24 mouse cellular contexts compared by ENCODE assay signal in the genomic region with DNA sequence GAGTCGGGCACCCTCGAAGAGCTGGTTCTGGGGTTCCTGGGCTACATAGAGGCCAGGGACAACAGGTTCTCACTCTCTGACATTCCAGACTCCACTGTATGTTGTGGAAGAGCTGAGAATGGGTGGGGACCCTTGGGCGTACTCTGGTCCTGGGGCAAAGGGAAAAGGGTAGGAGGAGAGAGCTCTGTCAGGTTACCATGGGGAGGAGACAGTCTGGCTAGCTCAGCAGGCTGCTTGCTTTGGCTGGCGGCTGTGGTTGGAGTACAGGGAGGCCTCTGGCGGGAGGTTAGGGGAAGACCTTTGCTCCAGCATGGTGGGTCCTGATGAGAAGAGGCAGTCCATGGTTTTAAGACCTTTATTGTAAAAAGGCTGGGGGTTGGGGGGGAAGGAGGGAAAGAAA. TPM values are rescaled to one million over a fixed set of nuclear protein-coding genes. Genes with fewer than 3 reads are reported as not detected.
A peak's percentile ranks its signal among the peaks of the same experiment; 100 is the strongest.
DNase-seq lines count a peak whose midpoint lies in the region; ATAC-seq and TF ChIP-seq lines count a peak whose summit lies in the region.
"Had no signal": no experiment of that assay in that cellular context is flagged by ENCODE, and none has a peak within 500 bp of the region (broad histone marks: within the 10 kb centered on the region; RNA-seq: fewer than 3 reads in every experiment).

No protein-coding gene starts in this region.

- H3K27me3 ChIP-seq in kidney, postnatal 0 days (ENCODE audit: insufficient read depth, low read length) = no peaks in the 10 kb centered on the region
- H3K27me3 ChIP-seq in stomach, embryonic 16.5 days (ENCODE audit: control insufficient read depth, insufficient read depth, low read length) = no peaks in the 10 kb centered on the region
- H3K27me3 ChIP-seq: embryonic facial prominence, embryonic 12.5 days; limb, embryonic 12.5 days; lung, embryonic 15.5 days; midbrain, embryonic 12.5 days; neural tube, embryonic 12.5 days had no signal

- H3K4me1 ChIP-seq in kidney, postnatal 0 days (replicated peaks; ENCODE audit: insufficient read depth, low read length) = no peaks in the 10 kb centered on the region
- no peaks in the 10 kb centered on the region for H3K4me1 ChIP-seq in stomach, embryonic 16.5 days (ENCODE audit: control insufficient read depth, insufficient read depth, low read length)
- H3K4me1 ChIP-seq: embryonic facial prominence, embryonic 12.5 days; heart, embryonic 10.5 days; limb, embryonic 12.5 days; lung, embryonic 15.5 days; neural tube, embryonic 12.5 days had no signal

- H3K27ac ChIP-seq in kidney, postnatal 0 days = no peak overlapping the region
- no peak overlapping the region for H3K27ac ChIP-seq in stomach, embryonic 16.5 days (ENCODE audit: low read length)
- H3K27ac ChIP-seq: embryonic facial prominence, embryonic 12.5 days; gastrocnemius, adult 2 months; heart, embryonic 10.5 days; limb, embryonic 12.5 days; liver, embryonic 14.5 days; lung, embryonic 15.5 days; midbrain, embryonic 12.5 days; neural tube, embryonic 12.5 days had no signal

- DNase-seq in ZHBTc4 (ENCODE audit: low read depth, low spot score) = peak; percentile 57
- DNase-seq in kidney, adult 18-20 months = peak; percentile 57
- no peak for DNase-seq in kidney, postnatal 0 days (ENCODE audit: low spot score)
- no peak for DNase-seq in adrenal gland, postnatal 4 days (ENCODE audit: low spot score in 2 of 2)
- no peak for DNase-seq in lung, postnatal 14 days
- no peak for DNase-seq in right cerebral cortex, postnatal 36 days (ENCODE audit: low spot score in 2 of 2)
- DNase-seq: adrenal gland, postnatal 10 days; B cell, adult 2 months; cerebellum, adult 11 months; forebrain, postnatal 0 days; gastrocnemius, adult 2 months; layer of hippocampus, adult 9-11 months; right cerebral cortex, adult 18-20 months; thymus, adult 2 months had no signal

- no peak overlapping the region for H3K9ac ChIP-seq in kidney, postnatal 0 days (ENCODE audit: low read depth, low read length)
- H3K9ac ChIP-seq in stomach, embryonic 16.5 days (ENCODE audit: low read length) = no peak overlapping the region
- H3K9ac ChIP-seq: embryonic facial prominence, embryonic 12.5 days; forebrain, postnatal 0 days; limb, embryonic 12.5 days; liver, embryonic 14.5 days; lung, embryonic 15.5 days; midbrain, embryonic 12.5 days; neural tube, embryonic 12.5 days had no signal

- 84% methylated on average over 5 of the region's 5 CpGs for WGBS in kidney, postnatal 0 days
- 88% methylated on average over 5 of the region's 5 CpGs for WGBS in stomach, embryonic 16.5 days

- H3K4me2 ChIP-seq in kidney, postnatal 0 days (ENCODE audit: low read length) = no peak overlapping the region
- no peak overlapping the region for H3K4me2 ChIP-seq in stomach, embryonic 16.5 days (ENCODE audit: low read depth, low read length)
- H3K4me2 ChIP-seq: embryonic facial prominence, embryonic 12.5 days; limb, embryonic 12.5 days; lung, embryonic 15.5 days; midbrain, embryonic 12.5 days; neural tube, embryonic 12.5 days had no signal

- TF ChIP-seq CTCF in kidney, postnatal 0 days (IDR thresholded peaks at IDR 0.05; ENCODE audit: low read depth) = no peak

- no peaks in the 10 kb centered on the region for H3K9me3 ChIP-seq in kidney, postnatal 0 days (replicated peaks; ENCODE audit: low read length)
- no peaks in the 10 kb centered on the region for H3K9me3 ChIP-seq in stomach, embryonic 16.5 days (replicated peaks; ENCODE audit: control insufficient read depth, low read length)
- H3K9me3 ChIP-seq: embryonic facial prominence, embryonic 12.5 days; heart, embryonic 10.5 days; limb, embryonic 12.5 days; lung, embryonic 15.5 days; midbrain, embryonic 12.5 days; neural tube, embryonic 12.5 days had no signal

- H3K36me3 ChIP-seq in kidney, postnatal 0 days (ENCODE audit: insufficient read depth, low read length) = peaks cover 33% of the 10 kb centered on the region
- peaks cover 9% of the 10 kb centered on the region; the same call in 1 of the 2 replicates for H3K36me3 ChIP-seq in stomach, embryonic 16.5 days (ENCODE audit: control insufficient read depth, insufficient read depth, low read length)

- ATAC-seq in kidney, postnatal 0 days (replicated peaks; ENCODE audit: low FRiP score, low read depth) = peak; percentile 89
- 0 out of 2 replicates have a peak, but pooled peaks have one; percentile 29 for ATAC-seq in stomach, embryonic 16.5 days (ENCODE audit: insufficient read depth, low FRiP score)
- ATAC-seq: forebrain, postnatal 0 days had no signal

- no peak overlapping the region for H3K4me3 ChIP-seq in kidney, postnatal 0 days (replicated peaks; ENCODE audit: low read depth, low read length)
- no peak overlapping the region for H3K4me3 ChIP-seq in stomach, embryonic 16.5 days (replicated peaks; ENCODE audit: low read length)
- H3K4me3 ChIP-seq: embryonic facial prominence, embryonic 12.5 days; erythroblast, embryonic 14.5 days; gastrocnemius, adult 2 months; heart, embryonic 10.5 days; limb, embryonic 12.5 days; lung, embryonic 15.5 days; midbrain, embryonic 12.5 days; neural tube, embryonic 12.5 days had no signal

RNA-seq across cellular contexts. Expression of gene Wipi2, which starts 12.6 kb away (rescaled TPM):
- 41.8 and 46.2 TPM in 2 replicates for polyA plus RNA-seq in kidney, postnatal 0 days (2015; fragmentation: Nextera tagmentation; extraction: Ambion mirVana)
- 34.0 and 38.9 TPM in 2 replicates for polyA plus RNA-seq in stomach, embryonic 16.5 days (2015; fragmentation: Nextera tagmentation; extraction: Ambion mirVana)
- 10 to 100 TPM; 88.7 to 93.0 TPM for total RNA-seq in adrenal gland, postnatal 4 days (2021)

RNA-seq across cellular contexts. Expression of gene Mmd2, which starts 31.5 kb away (rescaled TPM):
- 0.59 and 0.64 TPM in 2 replicates for polyA plus RNA-seq in kidney, postnatal 0 days (2015; fragmentation: Nextera tagmentation; extraction: Ambion mirVana)
- polyA plus RNA-seq in stomach, embryonic 16.5 days (2015; fragmentation: Nextera tagmentation; extraction: Ambion mirVana) = 3.3 and 3.6 TPM in 2 replicates
- total RNA-seq in adrenal gland, postnatal 4 days (2021) = 10 to 100 TPM; 23.9 to 26.4 TPM
- total RNA-seq: gastrocnemius, adult 2 months had no signal
- polyA plus RNA-seq: erythroblast, embryonic 14.5 days; heart, postnatal 0 days had no signal

RNA-seq across cellular contexts. Expression of gene Slc29a4, which starts 52.2 kb away (rescaled TPM):
- 2.5 and 3.1 TPM in 2 replicates for polyA plus RNA-seq in kidney, postnatal 0 days (2015; fragmentation: Nextera tagmentation; extraction: Ambion mirVana)
- 4.8 and 5.2 TPM in 2 replicates for polyA plus RNA-seq in stomach, embryonic 16.5 days (2015; fragmentation: Nextera tagmentation; extraction: Ambion mirVana)
- 10 to 100 TPM; 28.9 to 30.7 TPM for total RNA-seq in adrenal gland, postnatal 4 days (2021)
- total RNA-seq: gastrocnemius, adult 2 months had no signal
- polyA plus RNA-seq: erythroblast, embryonic 14.5 days had no signal

Comparison
In these comparisons a context has a peak if more than half of its experiments do, and no peak if none do; other contexts are left out.
1. DNase-seq: peak in ZHBTc4 (single experiment) and kidney, adult 18-20 months (single experiment); none in kidney, postnatal 0 days (single experiment), adrenal gland, postnatal 4 days (0 of 2), lung, postnatal 14 days (single experiment) and right cerebral cortex, postnatal 36 days (0 of 2).